Mouse (Mus musculus): ENCODE results near the gene Hsf2bp. TPM values are rescaled to one million over a fixed set of nuclear protein-coding genes. Genes with fewer than 3 reads are reported as not detected.
A peak's percentile ranks its signal among the peaks of the same experiment; 100 is the strongest.
"Not testable (repeated sequence)": the region's sequence is repeated elsewhere in the genome, so short reads cannot be mapped to it uniquely, and the experiment has no call there.

The Hsf2bp gene
- 0.63 and 0.79 TPM in 2 replicates for polyA plus RNA-seq (2016; fragmentation: Nextera tagmentation; extraction: Ambion mirVana)

DNA sequence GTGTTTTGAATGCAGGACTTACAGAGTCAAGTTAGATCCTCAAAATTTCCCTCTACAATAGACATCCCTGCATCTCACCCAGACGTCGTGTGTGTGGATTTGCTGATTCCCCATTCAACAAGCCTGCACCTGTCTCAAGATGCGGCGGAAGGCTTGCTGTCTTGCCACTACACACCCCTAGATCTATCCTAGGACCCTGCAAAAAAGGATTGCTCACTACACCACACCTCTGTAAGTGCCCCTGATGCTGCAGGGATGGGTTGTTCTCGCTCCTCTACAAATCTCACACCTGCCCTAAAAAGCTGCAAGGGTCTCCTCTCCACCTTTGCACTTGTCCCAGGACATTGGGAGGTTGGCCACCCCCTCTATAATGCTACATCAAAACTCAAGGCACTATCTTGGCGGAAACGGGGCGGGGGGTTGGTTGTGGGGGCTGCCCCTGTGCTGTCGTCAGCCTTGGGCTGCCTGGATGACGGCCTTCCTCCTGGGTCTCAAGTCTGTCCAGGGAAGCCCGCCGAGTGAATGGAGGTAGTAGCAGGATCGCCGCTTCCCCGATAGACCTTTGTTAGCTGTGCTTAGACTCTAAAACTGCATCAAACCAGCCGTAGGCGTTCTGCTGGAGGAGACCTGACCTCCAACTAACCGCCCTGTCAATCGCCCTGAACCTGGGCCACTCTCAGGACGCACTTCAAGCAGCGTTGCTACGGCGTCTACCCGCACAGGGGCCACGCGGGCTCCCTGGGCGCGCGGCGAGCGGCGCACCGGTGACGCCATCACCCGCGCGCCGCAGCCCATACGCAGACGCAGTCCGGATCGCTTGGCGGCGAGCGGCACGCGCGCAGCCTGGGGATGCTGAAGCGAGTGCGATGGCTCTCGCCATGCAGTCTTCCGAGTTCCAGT, at the start of gene Hsf2bp, which contains the start of gene Rrp1b:
Hsf2bp (minus strand) TSS at position 741 of the 900 bp plus-strand sequence.
Rrp1b (plus strand) TSS at position 492 of the 900 bp plus-strand sequence.
- Histone ChIP-seq H3K4me3 (peak within 1 kb of the TSS; percentile 85), H3K27me3 (ENCODE audit: low read depth, poor library complexity, severe bottlenecking) (no peaks in the 10 kb centered on the region), H3K27ac (peak within 1 kb of the TSS; percentile 93), H3K4me1 (peaks cover 29% of the 10 kb centered on the region), H3K9me3 (replicated peaks) (no peaks in the 10 kb centered on the region), H3K36me3 (peaks cover 9% of the 10 kb centered on the region)
- WGBS, result 5% methylated on average over 52 of the region's 52 CpGs
- peak; percentile 89 for DNase-seq (ENCODE audit: low spot score)

DNA sequence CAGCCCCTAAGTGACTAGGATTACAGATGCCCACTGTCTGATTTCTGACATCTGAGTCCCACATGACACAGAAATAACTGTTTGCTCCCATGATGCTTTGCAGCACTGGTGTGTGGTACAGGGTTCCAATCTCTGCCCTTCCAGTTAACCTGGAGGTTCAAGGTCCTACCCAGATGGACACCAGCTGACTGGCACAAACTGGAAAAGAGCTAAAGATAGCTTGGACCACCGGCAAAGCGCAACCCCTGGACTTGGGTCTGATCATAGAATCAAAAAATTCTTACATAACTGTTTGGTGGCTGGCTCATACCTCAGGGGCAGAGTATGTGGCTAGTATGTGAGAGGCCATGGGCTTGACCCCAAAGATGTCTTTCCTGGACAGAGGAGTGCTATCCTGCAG, 47.2 kb upstream of the Hsf2bp start:
- H3K27me3 ChIP-seq (ENCODE audit: low read depth, poor library complexity, severe bottlenecking), result no peaks in the 10 kb centered on the region
- no peak overlapping the region for H3K27ac ChIP-seq
- H3K9me3 ChIP-seq (replicated peaks), result no peaks in the 10 kb centered on the region
- no peak overlapping the region for H3K4me3 ChIP-seq
- no peaks in the 10 kb centered on the region for H3K36me3 ChIP-seq
- no peak for DNase-seq (ENCODE audit: low spot score)
- 88% methylated on average over 2 of the region's 2 CpGs for WGBS
- no peaks in the 10 kb centered on the region for H3K4me1 ChIP-seq

DNA sequence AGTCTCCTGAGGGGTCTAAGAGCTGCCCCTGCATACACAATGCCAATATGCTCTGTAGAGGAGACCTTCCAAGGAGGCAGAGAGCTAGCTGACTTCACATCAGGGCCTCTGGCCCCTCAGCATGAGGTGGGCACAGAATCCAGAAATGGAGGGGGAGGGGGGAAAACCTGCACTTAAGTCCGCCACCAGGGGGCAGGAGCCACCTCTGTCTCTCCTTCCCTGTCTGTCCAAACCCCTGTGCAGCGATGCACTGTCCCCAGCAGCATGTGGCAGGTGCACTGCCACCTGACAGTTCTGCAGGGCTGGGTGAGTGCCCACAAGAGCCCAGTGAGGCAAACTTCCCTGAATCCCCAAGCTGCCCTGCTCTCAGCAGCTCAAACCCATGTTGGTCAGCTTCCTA, 39.0 kb upstream of the Hsf2bp start:
- no peak overlapping the region for H3K4me3 ChIP-seq
- H3K36me3 ChIP-seq, result no peaks in the 10 kb centered on the region
- H3K4me1 ChIP-seq, result 0 out of 2 replicates have a peak, but pooled peaks cover 14% of the 10 kb centered on the region
- no peaks in the 10 kb centered on the region for H3K9me3 ChIP-seq (replicated peaks)
- peaks cover 6% of the 10 kb centered on the region for H3K27me3 ChIP-seq (ENCODE audit: low read depth, poor library complexity, severe bottlenecking)
- WGBS, result 6% methylated on average over 2 of the region's 2 CpGs
- H3K27ac ChIP-seq, result no peak overlapping the region
- peak; percentile 78 for DNase-seq (ENCODE audit: low spot score)

DNA sequence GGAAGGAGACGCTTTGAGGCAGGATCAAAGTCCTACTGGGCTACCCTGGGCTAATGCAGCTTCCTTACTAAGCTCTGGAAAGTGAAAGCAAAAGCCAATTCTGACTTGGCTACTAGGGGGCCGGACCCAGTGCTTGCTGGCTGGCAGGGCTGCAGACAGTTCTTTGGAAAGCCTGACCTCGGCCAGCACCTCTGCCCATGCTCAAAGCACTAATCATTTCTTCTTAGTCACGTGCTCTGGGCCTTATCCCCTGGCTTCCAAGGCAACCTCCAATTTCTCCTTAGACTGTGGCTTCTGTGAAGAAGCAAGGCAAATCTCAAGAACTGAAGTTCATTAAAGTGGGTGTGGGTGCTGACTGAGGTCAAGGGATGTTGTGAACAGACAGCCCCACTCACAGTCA, 38.5 kb upstream of the Hsf2bp start:
- 62% methylated on average over 4 of the region's 4 CpGs for WGBS
- no peak for DNase-seq (ENCODE audit: low spot score)
- 0 out of 2 replicates have a peak, but pooled peaks cover 14% of the 10 kb centered on the region for H3K4me1 ChIP-seq
- H3K36me3 ChIP-seq, result no peaks in the 10 kb centered on the region
- no peak overlapping the region for H3K27ac ChIP-seq
- peaks cover 6% of the 10 kb centered on the region for H3K27me3 ChIP-seq (ENCODE audit: low read depth, poor library complexity, severe bottlenecking)
- no peak overlapping the region for H3K4me3 ChIP-seq
- H3K9me3 ChIP-seq (replicated peaks), result no peaks in the 10 kb centered on the region

DNA sequence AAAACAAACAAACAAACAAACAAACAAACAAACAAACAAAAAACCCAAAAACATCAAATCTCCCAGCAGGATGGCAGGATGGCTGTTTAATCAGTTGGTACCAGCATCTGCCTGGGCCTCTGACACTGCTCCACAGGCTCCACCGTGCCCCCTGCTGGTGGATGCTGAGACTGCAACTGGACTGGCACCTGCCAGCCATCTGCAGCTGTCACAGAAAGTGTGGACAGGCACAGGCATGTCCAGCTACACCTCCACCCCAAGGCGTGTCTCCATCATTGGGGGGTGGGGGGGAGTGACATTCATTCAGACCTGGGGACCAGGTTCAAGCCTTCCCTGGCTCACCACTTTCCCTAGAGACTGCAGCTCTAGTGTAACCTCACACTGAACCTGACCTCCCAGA, 37.2 kb upstream of the Hsf2bp start:
- H3K9me3 ChIP-seq (replicated peaks), result no peaks in the 10 kb centered on the region
- H3K4me3 ChIP-seq, result no peak overlapping the region
- 0 out of 2 replicates have a peak, but pooled peaks cover 14% of the 10 kb centered on the region for H3K4me1 ChIP-seq
- peak; percentile 92 for DNase-seq (ENCODE audit: low spot score)
- 3% methylated on average over 2 of the region's 2 CpGs for WGBS
- no peaks in the 10 kb centered on the region for H3K36me3 ChIP-seq
- peaks cover 6% of the 10 kb centered on the region for H3K27me3 ChIP-seq (ENCODE audit: low read depth, poor library complexity, severe bottlenecking)
- H3K27ac ChIP-seq, result no peak overlapping the region

DNA sequence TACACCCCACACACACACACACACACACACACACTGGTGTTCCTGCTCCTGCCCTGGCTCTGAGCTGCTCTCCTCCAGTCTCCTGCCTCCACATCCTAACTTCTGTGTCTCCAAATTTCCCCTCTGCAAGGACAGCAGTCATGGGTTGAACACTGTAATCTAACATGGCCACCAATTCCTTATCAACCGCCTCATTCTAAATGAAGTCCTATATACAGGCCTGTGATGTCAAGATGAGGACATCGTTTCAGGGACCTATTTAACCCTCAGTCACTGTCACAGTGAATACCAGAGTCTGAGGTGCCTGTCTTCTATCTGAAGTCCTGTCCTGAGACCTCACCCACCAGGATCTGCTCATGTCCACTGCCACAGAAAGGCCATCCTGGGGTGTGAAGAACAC, 32.7 kb upstream of the Hsf2bp start:
- WGBS, result 80% methylated on average over 2 of the region's 2 CpGs
- Histone ChIP-seq H3K4me1 (0 out of 2 replicates have a peak, but pooled peaks cover 5% of the 10 kb centered on the region), H3K4me3 (no peak overlapping the region), H3K27ac (no peak overlapping the region), H3K9me3 (replicated peaks) (no peaks in the 10 kb centered on the region), H3K27me3 (ENCODE audit: low read depth, poor library complexity, severe bottlenecking) (no peaks in the 10 kb centered on the region), H3K36me3 (peaks cover 2% of the 10 kb centered on the region)
- DNase-seq (ENCODE audit: low spot score), result no peak

DNA sequence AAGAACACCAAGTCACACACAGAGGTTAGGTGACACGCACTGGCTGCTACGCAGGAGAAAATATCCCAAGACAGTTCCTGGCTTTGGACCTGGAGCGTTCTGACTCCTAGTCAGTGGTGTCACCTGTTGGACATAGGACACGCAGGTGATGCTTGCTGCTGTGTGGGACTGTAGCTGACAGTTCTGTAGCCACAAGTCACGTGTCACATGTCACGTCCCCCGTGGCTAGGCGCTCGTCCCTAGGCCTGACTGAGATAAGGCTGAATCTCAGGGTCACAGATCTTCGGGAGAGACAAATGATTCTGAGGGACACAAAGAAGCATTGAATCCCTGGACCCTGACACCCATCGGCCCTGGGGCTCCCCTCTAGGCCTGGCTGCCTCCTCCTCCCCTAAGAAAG, 32.2 kb upstream of the Hsf2bp start:
- Histone ChIP-seq H3K4me1 (0 out of 2 replicates have a peak, but pooled peaks cover 1% of the 10 kb centered on the region), H3K27ac (no peak overlapping the region), H3K36me3 (peaks cover 6% of the 10 kb centered on the region), H3K9me3 (replicated peaks) (no peaks in the 10 kb centered on the region), H3K4me3 (no peak overlapping the region), H3K27me3 (ENCODE audit: low read depth, poor library complexity, severe bottlenecking) (no peaks in the 10 kb centered on the region)
- 91% methylated on average over 11 of the region's 11 CpGs for WGBS
- DNase-seq (ENCODE audit: low spot score), result no peak

DNA sequence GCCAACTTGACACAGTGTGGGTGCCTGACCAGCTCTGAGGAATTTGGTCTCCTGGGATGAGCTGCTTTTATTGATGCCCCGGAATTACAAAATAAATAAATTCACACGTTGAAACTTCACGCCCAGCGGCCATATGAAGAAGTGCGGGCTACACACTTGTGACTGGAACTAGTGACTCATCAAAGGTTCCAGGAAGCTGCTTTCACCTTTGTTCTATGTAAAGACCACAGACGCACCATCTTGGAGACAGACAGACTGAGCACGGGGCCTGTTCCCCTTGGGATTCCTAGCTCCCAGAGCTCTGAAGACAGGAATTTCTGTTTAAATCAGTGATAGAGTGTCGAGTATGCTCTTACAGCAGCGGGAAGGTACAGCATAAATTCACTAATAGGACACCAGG, 31.4 kb upstream of the Hsf2bp start:
- Histone ChIP-seq H3K9me3 (replicated peaks) (no peaks in the 10 kb centered on the region), H3K36me3 (peaks cover 13% of the 10 kb centered on the region), H3K4me3 (no peak overlapping the region), H3K27ac (no peak overlapping the region), H3K4me1 (no peaks in the 10 kb centered on the region), H3K27me3 (ENCODE audit: low read depth, poor library complexity, severe bottlenecking) (no peaks in the 10 kb centered on the region)
- WGBS, result 79% methylated on average over 9 of the region's 9 CpGs
- DNase-seq (ENCODE audit: low spot score), result no peak

DNA sequence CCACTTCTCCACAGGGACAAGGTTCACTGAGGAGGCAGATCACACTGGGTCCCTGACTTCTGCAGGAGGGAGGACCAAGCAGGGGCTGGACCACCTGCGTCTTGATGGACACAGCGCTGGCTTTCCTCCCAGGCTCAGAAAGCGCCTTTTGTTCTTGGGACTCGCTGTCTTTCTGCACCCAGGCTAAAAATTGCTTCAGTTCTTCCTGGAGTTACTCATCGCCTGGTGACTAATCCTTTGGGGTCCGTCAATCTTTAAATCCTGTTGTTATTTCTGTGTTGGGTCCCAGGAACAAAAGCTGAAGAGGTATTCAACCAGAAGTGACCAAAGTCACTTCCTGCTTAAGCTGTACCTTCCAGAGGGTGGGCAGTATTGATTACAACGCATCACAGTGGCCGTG, 28.6 kb upstream of the Hsf2bp start:
- DNase-seq (ENCODE audit: low spot score); H3K4me3 ChIP-seq; H3K4me1 ChIP-seq; H3K27me3 ChIP-seq (ENCODE audit: low read depth, poor library complexity, severe bottlenecking); H3K27ac ChIP-seq; H3K9me3 ChIP-seq (replicated peaks): not testable (repeated sequence)
- 81% methylated on average over 8 of the region's 8 CpGs for WGBS
- H3K36me3 ChIP-seq, result peaks cover 41% of the 10 kb centered on the region

DNA sequence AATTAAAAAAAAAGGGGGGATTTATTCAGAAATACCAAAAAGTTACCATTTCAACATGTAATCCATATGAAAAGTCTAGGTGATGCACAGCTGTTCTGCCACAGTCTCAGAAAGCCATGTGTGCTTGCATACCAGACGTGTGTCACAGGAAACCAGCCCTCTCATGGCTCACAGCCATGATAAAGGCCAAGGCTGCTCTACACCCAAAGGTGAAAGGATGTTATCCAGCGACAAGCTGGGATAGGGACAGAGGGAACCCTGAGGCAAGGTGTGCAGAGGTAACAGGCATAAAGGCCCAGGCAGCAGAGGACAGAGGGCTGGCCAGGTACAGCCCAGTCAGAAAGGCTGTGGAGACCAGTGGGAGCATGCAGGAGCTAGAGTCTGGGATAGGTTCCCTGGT, 27.5 kb upstream of the Hsf2bp start:
- Histone ChIP-seq H3K36me3 (peaks cover 52% of the 10 kb centered on the region), H3K27me3 (ENCODE audit: low read depth, poor library complexity, severe bottlenecking) (no peaks in the 10 kb centered on the region), H3K27ac (no peak overlapping the region), H3K4me3 (no peak overlapping the region), H3K4me1 (no peaks in the 10 kb centered on the region), H3K9me3 (replicated peaks) (no peaks in the 10 kb centered on the region)
- 78% methylated on average over 2 of the region's 2 CpGs for WGBS
- DNase-seq (ENCODE audit: low spot score), result no peak

DNA sequence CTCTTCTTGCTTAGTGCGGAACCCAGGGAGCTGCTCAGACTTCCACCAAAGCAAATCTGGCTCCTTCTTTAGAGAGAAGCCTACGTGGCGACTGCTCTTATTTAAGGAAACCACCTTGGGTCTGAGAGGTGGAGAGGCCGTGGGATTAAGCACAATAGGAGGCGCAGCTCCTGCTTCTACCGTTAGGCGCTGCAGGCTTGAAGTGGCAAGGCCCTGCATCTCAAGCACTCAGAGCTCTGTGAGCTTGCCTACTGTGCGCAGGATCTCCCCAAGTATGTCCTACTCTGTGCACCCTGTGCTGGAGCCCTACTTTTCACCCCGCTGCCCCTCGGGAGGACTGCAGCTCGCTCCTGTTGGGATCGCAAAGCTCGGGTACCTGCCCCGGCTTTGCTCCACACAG, 25.1 kb upstream of the Hsf2bp start:
- 96% methylated on average over 14 of the region's 14 CpGs for WGBS

DNA sequence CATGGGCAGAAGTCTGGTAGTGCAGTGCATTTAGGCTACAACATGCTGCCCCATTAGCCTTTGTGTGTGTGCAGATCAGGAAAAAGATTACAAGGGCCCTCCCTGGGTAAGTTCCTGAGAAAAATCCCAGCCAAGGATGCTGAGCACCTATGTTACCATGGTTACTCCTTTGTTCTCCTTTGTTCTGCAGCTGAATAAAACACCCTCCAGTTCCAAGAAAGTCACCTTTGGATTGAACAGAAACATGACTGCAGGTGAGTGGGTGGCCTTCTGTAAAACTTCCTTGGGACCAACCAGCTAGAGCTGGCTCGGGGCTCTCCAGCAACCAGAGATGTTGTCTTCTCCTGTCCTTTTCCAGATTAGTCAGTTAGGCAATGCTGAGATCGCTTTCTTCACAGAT, 22.9 kb upstream of the Hsf2bp start:
- Histone ChIP-seq H3K27ac (no peak overlapping the region), H3K27me3 (ENCODE audit: low read depth, poor library complexity, severe bottlenecking) (no peaks in the 10 kb centered on the region), H3K9me3 (replicated peaks) (no peaks in the 10 kb centered on the region), H3K4me3 (no peak overlapping the region), H3K36me3 (peaks cover 98% of the 10 kb centered on the region), H3K4me1 (no peaks in the 10 kb centered on the region)
- WGBS, result 87% methylated on average over 2 of the region's 2 CpGs
- no peak for DNase-seq (ENCODE audit: low spot score)

More for the DNA sequence above, 25.1 kb upstream of the Hsf2bp start:
- Histone ChIP-seq H3K9me3 (replicated peaks) (no peaks in the 10 kb centered on the region), H3K36me3 (peaks cover 76% of the 10 kb centered on the region), H3K4me3 (no peak overlapping the region), H3K4me1 (no peaks in the 10 kb centered on the region), H3K27me3 (ENCODE audit: low read depth, poor library complexity, severe bottlenecking) (no peaks in the 10 kb centered on the region), H3K27ac (no peak overlapping the region)
- no peak for DNase-seq (ENCODE audit: low spot score)

DNA sequence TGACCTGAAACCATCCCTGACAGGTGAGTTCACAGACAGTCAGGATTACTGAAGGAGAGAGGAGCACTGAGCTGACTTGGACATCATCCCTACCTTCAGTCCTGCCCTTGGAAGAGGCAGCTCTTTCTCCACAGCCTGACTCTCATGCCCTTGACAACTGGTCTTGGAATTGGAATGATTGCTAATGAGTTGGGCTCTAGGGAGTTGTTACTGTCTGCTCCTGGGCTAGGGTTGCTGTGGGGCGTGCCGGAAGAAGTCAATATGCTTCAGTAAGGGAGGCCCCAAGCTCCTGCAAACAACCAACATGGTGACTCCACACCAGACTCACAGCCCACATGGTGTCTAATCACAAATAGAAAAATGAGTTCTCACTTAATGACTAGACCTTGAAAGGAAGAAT, 21.7 kb upstream of the Hsf2bp start:
- peaks cover 100% of the 10 kb centered on the region for H3K36me3 ChIP-seq
- H3K4me3 ChIP-seq, result no peak overlapping the region
- H3K4me1 ChIP-seq, result no peaks in the 10 kb centered on the region
- no peak for DNase-seq (ENCODE audit: low spot score)
- no peaks in the 10 kb centered on the region for H3K27me3 ChIP-seq (ENCODE audit: low read depth, poor library complexity, severe bottlenecking)
- 97% methylated on average over 2 of the region's 2 CpGs for WGBS
- no peaks in the 10 kb centered on the region for H3K9me3 ChIP-seq (replicated peaks)
- no peak overlapping the region for H3K27ac ChIP-seq

All from limb, embryonic 10.5 days (tissue).